Mouse (Mus musculus) CH12F3 (cell line): ENCODE measurements around the gene Map3k5.

Experiments
- in situ Hi-C: fragments of 300-500 bp; cut with MboI; formaldehyde crosslinking; loops from 2 replicates; pipeline ENCODE4 v1.14.3; 2020; ENCODE audit warnings: low sequenced_read_pairs

Gene Map3k5

GRCm38 (mm10) chr10:20089026-20089425 is 154.8 kb downstream of the Map3k5 start:
- in situ Hi-C loops, result loop anchor here (25.0 kb wide), 1 partner anchor 377 kb away; the partner anchor contains the start of gene Il20ra

- in situ Hi-C loops, result loop anchor here (25.0 kb wide), 1 partner anchor 378 kb away; the partner anchor contains the start of gene Il20ra
Observed at GRCm38 (mm10) chr10:20090171-20090570, 155.9 kb downstream of the Map3k5 start.

- in situ Hi-C loops, result loop anchor here (25.0 kb wide), 1 partner anchor 379 kb away; the partner anchor contains the start of gene Il20ra
Observed at GRCm38 (mm10) chr10:20091416-20091815, 157.1 kb downstream of the Map3k5 start.

GRCm38 (mm10) chr10:20092371-20092770 is 158.1 kb downstream of the Map3k5 start:
- in situ Hi-C loops, result loop anchor here (25.0 kb wide), 1 partner anchor 380 kb away; the partner anchor contains the start of gene Il20ra

DNA sequence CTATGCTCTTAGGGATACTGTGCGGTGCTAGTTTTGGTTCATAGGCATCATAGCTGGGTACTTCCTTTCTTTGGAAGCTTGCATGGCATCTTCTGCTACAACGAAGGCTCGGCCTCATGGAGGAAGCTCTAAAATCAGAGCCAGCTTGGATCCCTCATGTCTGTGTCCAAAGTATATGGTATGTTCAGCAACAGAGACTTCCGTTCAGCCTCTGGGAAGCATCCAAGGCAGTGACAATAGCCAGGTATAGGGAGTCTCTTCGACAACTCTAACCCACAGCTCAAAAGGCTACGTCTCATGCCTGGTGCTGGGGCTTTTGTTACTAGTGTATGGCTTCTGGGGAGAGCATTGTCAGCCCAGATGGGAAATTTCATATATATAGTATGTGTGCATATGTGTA is 167.2 kb downstream of the Map3k5 start:
- in situ Hi-C loops, result no loop called here

- in situ Hi-C loops, result no loop called here
Observed at GRCm38 (mm10) chr10:20104271-20104931, 170.1 kb downstream of the Map3k5 start.

- in situ Hi-C loops, result no loop called here
Observed at GRCm38 (mm10) chr10:20105575-20105974, 171.3 kb downstream of the Map3k5 start.

DNA sequence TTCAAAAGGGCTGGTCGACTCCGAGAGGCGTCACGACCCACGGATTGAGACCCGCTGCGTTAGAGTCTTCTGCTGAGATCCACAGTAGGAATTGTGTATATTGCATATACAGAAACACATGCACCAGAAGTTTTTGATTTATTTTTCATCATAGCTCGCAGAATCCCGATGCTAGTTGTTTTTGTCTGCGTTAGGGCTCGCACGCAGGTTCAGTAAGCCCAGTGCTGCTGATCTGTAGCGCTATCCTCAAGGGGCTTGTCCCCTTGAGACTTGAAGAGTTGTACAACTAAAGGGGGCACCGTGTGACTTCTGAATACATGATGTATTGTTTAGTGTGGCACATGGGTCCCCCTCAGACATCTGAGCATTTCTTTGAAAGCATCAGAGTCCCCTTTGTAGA is 172.8 kb downstream of the Map3k5 start:
- in situ Hi-C loops, result no loop called here

- in situ Hi-C loops, result no loop called here
Observed at GRCm38 (mm10) chr10:20111508-20111907, 177.2 kb downstream of the Map3k5 start.

GRCm38 (mm10) chr10:20112026-20112973 is 178.0 kb downstream of the Map3k5 start:
- in situ Hi-C loops, result no loop called here

GRCm38 (mm10) chr10:20119504-20120425 is 185.5 kb downstream of the Map3k5 start:
- in situ Hi-C loops, result no loop called here

GRCm38 (mm10) chr10:20121981-20122380 is 187.7 kb downstream of the Map3k5 start:
- in situ Hi-C loops, result no loop called here

DNA sequence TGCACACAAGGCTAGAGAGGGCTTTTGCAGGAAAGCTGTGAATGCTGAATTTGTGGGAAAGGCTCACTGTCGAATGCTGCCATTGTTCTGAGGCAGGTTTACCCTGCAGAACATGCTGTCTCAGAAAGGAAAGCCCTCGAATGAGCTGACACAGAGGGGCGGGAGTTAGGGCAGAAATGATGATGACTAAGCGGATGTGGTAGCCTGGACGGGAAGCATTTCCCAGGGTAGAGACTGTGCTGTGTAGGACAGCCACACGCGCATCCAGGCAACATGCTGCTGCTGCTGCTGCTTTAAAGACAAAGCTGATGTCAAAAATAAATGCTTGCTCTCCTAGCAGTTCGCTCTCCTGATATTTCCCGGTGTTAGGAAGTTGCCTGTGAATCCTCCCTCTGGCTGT is 189.1 kb downstream of the Map3k5 start:
- in situ Hi-C loops, result no loop called here

GRCm38 (mm10) chr10:20124576-20124975 is 190.3 kb downstream of the Map3k5 start:
- in situ Hi-C loops, result no loop called here

GRCm38 (mm10) chr10:20125226-20125625 is 191.0 kb downstream of the Map3k5 start:
- in situ Hi-C loops, result no loop called here

DNA sequence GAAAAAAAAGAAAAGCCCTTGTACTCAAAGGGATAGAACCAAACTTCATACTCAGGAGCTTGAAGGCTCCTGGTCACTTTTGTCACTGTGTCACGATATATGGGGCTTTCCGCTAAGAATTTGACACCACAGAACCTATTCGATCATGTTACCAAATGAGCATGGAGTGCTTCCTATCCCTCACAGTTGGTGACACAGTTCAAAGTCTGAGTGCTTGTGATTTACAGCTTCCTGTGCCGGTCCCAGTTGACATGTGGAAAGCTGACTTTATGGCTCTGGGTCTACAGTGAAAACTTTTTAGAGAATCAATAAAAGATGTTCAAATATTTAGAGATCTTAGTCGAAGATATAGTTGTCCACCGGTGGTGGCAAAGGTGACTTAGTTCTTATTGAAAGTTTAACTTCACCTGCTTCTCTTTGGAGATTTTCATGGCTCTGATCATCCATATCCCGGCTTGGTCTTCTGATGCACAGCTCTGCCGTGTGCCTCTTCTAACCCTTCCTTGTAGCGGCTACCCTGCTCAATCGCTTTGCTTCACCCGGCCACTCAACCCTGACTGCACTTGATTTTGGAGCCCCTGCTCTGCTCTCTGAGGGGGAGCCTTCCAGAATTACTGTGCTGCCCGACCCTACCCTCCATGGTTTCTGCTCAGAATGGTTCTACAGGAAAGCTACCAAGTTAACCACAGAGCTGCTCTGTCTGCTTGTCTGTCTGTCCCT is 198.8 kb downstream of the Map3k5 start:
- in situ Hi-C loops, result no loop called here

GRCm38 (mm10) chr10:20135350-20136058 is 201.2 kb downstream of the Map3k5 start:
- in situ Hi-C loops, result no loop called here

- in situ Hi-C loops, result no loop called here
Observed at GRCm38 (mm10) chr10:20136505-20136904, 202.2 kb downstream of the Map3k5 start.

DNA sequence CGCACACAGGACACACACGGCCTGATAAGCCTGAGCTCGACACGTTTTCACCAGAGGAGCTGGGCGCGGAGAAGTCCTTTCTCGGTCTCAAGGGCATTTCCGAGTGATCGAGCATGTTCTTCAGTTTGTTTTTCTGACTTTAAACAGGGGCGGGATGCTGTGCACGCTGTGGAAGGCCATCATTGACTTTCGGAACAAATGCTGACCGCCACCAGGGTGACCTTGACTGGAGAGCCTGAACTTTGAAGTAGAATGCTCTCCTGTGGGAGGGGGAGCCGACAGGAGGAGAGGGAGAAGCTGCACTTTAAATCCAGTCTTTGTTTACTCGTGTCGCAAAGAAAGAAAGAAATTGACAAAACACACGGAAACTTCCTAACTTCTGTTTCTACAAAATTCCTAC is 207.1 kb downstream of the Map3k5 start:
- in situ Hi-C loops, result no loop called here
